Mouse (Mus musculus) forebrain, embryonic 14.5 days (tissue): Measurements from ENCODE around the gene Ugt1a5. TPM values are rescaled to one million over a fixed set of nuclear protein-coding genes. Genes with fewer than 3 reads are reported as not detected.

Source experiments
- ATAC-seq: fragments of 200-750 bp; cut with Nextera tagmentation; 2 replicates; pipeline ENCODE4 v1.8.0; 2017; ENCODE audit warnings: mild to moderate bottlenecking, moderate library complexity
- DNase-seq: peaks from one replicate; pipeline ENCODE4 v3.0.0-alpha.2; 2015; ENCODE audit warnings: low spot score
- H3K27ac ChIP-seq: fragments of 300-500 bp; sonication (generic); 2 replicates; pipeline ENCODE4 v1.5.1; 2014; ENCODE audit warnings: low read depth, mild to moderate bottlenecking, control low read depth, low read length, moderate library complexity
- H3K27me3 ChIP-seq: fragments of 300-500 bp; sonication (generic); replicated peaks from 2 replicates; pipeline ENCODE4 v1.6.1; 2014; ENCODE audit warnings: low read length, control low read depth, mixed read lengths; ENCODE audit not compliant: control insufficient read depth, insufficient read depth
- H3K36me3 ChIP-seq: fragments of 300-500 bp; sonication (generic); 2 replicates; pipeline ENCODE4 v1.6.1; 2014; ENCODE audit warnings: low read length, control low read depth; ENCODE audit not compliant: control insufficient read depth, insufficient read depth
- H3K4me1 ChIP-seq: fragments of 300-500 bp; sonication (generic); 2 replicates; pipeline ENCODE4 v1.6.1; 2014; ENCODE audit warnings: antibody characterized with exemption, low read length, control low read depth; ENCODE audit not compliant: control insufficient read depth, insufficient read depth
- H3K4me2 ChIP-seq: fragments of 300-500 bp; sonication (generic); 2 replicates; pipeline ENCODE4 v1.6.1; 2014; ENCODE audit warnings: mild to moderate bottlenecking, control low read depth, low read length
- H3K4me3 ChIP-seq: fragments of 300-500 bp; sonication (generic); 2 replicates; pipeline ENCODE4 v1.5.1; 2014; ENCODE audit warnings: low read depth, low read length, control low read depth
- H3K9ac ChIP-seq: fragments of 300-500 bp; sonication (generic); 2 replicates; pipeline ENCODE4 v1.6.1; 2014; ENCODE audit warnings: mild to moderate bottlenecking, low read length, control low read depth, moderate library complexity
- H3K9me3 ChIP-seq: fragments of 300-500 bp; sonication (generic); replicated peaks from 2 replicates; pipeline ENCODE4 v1.6.1; 2016; ENCODE audit warnings: low read length, control low read depth, mixed read lengths; ENCODE audit not compliant: control insufficient read depth
- WGBS: fragments of 180-500 bp; shearing (Covaris S2); extraction: QIAGEN DNeasy Blood & Tissue Kit; methylation state at CpG from one replicate; pipeline ENCODE4 v1.1.7; 2014; 5-methylcytosine and 5-hydroxymethylcytosine counted together
- polyA plus RNA-seq: library from polyadenylated mRNA; unstranded; fragments of >200 nt; fragmentation: Nextera tagmentation; extraction: Ambion mirVana; gene quantifications from 2 replicates; pipeline ENCODE4 v1.2.1, GENCODE M21; 2014

Ugt1a5 gene
- polyA plus RNA-seq, 1 experiment from 2014 or later, result not detected

DNA sequence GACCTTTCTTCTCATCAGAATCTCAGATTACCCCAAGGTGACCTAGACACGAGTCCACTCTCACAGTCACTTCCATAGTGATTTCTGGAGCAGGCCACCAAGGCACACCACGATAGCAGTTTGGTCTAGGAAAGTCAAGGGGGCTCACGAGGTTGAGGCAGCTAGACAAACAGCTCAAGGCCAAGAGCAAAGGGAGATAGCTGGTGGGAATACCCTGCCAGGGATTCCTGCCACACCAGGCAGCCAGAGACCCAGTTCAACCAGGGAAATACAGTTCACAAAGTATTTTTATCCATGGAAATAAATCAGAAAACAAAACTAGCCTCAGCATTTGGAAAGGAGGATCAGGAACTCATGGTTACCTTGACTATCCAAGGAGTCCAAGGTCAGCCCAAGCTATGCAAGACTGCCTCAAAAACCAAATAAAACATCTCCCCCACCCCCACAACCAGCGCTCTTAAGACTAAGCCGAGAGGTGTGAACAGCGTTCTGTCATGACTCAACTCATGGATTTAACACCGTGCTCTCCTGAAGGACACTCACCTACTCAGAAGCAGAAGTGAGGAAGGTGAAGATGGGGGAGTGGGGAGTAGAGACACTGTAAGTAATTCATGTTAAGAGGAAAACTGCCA lies 98.5 kb downstream of the Ugt1a5 start:
- Histone ChIP-seq H3K4me1 (no peaks in the 10 kb centered on the region), H3K9ac (no peak overlapping the region), H3K4me3 (no peak overlapping the region), H3K27ac (no peak overlapping the region), H3K4me2 (no peak overlapping the region), H3K36me3 (peaks cover 100% of the 10 kb centered on the region), H3K27me3 (no peaks in the 10 kb centered on the region), H3K9me3 (no peaks in the 10 kb centered on the region)
- no peak for ATAC-seq
- WGBS, result 90% methylated on average over 7 of the region's 7 CpGs
- DNase-seq, result no peak

GRCm38 (mm10) chr1:88264869-88265240 lies 99.0 kb downstream of the Ugt1a5 start:
- Histone ChIP-seq H3K4me2 (no peak overlapping the region), H3K27me3 (no peaks in the 10 kb centered on the region), H3K36me3 (peaks cover 100% of the 10 kb centered on the region), H3K9ac (no peak overlapping the region), H3K4me1 (no peaks in the 10 kb centered on the region), H3K9me3 (no peaks in the 10 kb centered on the region), H3K4me3 (no peak overlapping the region), H3K27ac (no peak overlapping the region)
- DNase-seq (no peak), ATAC-seq (no peak)
- WGBS, result 78% methylated on average over 4 of the region's 4 CpGs

DNA sequence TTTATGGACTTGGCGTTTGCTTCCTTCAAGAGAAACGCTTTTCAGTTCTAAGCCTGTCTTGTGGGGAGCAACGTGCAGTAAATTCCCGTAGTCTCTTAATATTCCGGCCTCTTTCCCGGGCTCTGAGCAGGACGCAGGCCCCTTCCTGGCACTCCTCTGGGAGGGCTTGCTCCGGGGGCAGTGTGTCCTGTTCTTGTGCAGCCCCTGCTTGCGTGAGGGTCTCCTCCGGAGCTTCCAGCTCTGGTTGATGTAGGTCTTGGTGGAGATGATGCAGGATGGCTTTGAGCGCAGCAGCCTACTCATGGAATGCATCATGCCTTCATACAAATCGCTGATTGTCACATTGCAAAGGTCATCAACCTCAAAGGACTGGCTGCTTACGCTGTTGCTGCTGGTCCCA lies 100.3 kb downstream of the Ugt1a5 start:
- Histone ChIP-seq H3K4me2 (no peak overlapping the region), H3K27ac (no peak overlapping the region), H3K9ac (no peak overlapping the region), H3K27me3 (no peaks in the 10 kb centered on the region), H3K36me3 (peaks cover 91% of the 10 kb centered on the region), H3K4me1 (no peaks in the 10 kb centered on the region), H3K9me3 (no peaks in the 10 kb centered on the region), H3K4me3 (no peak overlapping the region)
- DNase-seq, result no peak
- WGBS, result 89% methylated on average over 13 of the region's 13 CpGs
- no peak for ATAC-seq

DNA sequence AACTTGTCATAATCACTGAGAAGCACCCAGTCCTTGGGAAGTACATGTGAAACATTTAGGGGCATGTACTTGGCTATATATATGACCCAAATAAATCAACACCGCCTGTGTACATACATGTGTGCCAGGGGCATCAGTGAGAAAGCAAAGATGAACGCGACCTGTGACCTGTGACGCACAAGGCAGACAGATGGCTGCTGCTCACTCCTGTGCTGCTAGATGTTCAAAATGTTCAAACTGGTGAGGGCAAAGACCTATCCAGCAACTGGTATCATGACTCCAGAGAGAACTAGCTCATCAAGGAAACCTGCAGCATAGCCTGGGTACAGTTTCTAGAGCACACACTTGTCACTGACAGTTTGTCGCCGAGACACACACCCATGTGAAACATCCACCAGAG lies 101.7 kb downstream of the Ugt1a5 start:
- DNase-seq (no peak), ATAC-seq (no peak)
- Histone ChIP-seq H3K36me3 (peaks cover 89% of the 10 kb centered on the region), H3K9ac (no peak overlapping the region), H3K4me2 (no peak overlapping the region), H3K27ac (no peak overlapping the region), H3K27me3 (no peaks in the 10 kb centered on the region), H3K4me1 (no peaks in the 10 kb centered on the region), H3K9me3 (no peaks in the 10 kb centered on the region), H3K4me3 (no peak overlapping the region)
- 95% methylated on average over 6 of the region's 6 CpGs for WGBS

DNA sequence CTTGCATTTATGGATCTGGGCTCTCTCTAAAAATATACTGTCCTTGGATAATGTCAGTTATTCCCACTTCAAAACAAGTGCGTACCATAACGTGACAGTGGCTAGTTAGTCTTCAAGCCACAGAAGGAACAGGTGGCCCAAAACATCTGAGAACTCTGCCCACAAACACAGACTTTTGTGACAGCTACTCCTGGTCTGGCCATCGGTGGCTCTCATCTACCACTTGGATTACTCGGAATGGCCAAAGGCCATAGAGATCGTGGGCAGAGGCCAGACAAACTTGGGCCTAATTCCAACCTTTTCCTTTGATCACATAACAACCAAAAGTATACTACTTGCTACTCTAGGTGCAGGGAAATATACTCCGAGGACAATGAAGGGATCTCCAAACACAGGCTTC lies 102.3 kb downstream of the Ugt1a5 start:
- no peak overlapping the region for H3K9ac ChIP-seq
- no peak overlapping the region for H3K4me3 ChIP-seq
- no peak overlapping the region for H3K4me2 ChIP-seq
- H3K4me1 ChIP-seq, result no peaks in the 10 kb centered on the region
- ATAC-seq, result no peak
- H3K9me3 ChIP-seq, result no peaks in the 10 kb centered on the region
- no peaks in the 10 kb centered on the region for H3K27me3 ChIP-seq
- 85% methylated on average over 6 of the region's 6 CpGs for WGBS
- H3K36me3 ChIP-seq, result peaks cover 89% of the 10 kb centered on the region
- no peak overlapping the region for H3K27ac ChIP-seq
- DNase-seq, result no peak

Other genes with a start within 250 kb of the Ugt1a5 start
- gene Usp40, start 157.5 kb upstream of the Ugt1a5 start, polyA plus RNA-seq, result 16.4 and 18.5 TPM in 2 replicates
- not detected in 2 replicates for gene Ugt1a10, start 110.6 kb upstream of the Ugt1a5 start, polyA plus RNA-seq
- gene Ugt1a9, start 95.2 kb upstream of the Ugt1a5 start, polyA plus RNA-seq, result not detected in 2 replicates
- not detected in 2 replicates for gene Ugt1a8, start 78.2 kb upstream of the Ugt1a5 start, polyA plus RNA-seq
- 0.36 and 1.3 TPM in 2 replicates for gene Ugt1a7c, start 71.0 kb upstream of the Ugt1a5 start, polyA plus RNA-seq
- gene Ugt1a6b, start 62.8 kb upstream of the Ugt1a5 start, polyA plus RNA-seq, result 2.0 and 2.3 TPM in 2 replicates
- 2.3 and 3.6 TPM in 2 replicates for gene Ugt1a6a, start 31.2 kb upstream of the Ugt1a5 start, polyA plus RNA-seq
- gene Ugt1a2, start 34.6 kb downstream of the Ugt1a5 start, polyA plus RNA-seq, result not detected in 2 replicates
- gene Dnajb3, start 39.8 kb downstream of the Ugt1a5 start, polyA plus RNA-seq, result 11.8 and 14.4 TPM in 2 replicates
- gene Ugt1a1, start 45.9 kb downstream of the Ugt1a5 start, polyA plus RNA-seq, result not detected in 2 replicates
- gene Mroh2a, start 61.0 kb downstream of the Ugt1a5 start, polyA plus RNA-seq, result 1.3 and 1.7 TPM in 2 replicates
- 64.5 and 76.3 TPM in 2 replicates for gene Hjurp, start 111.6 kb downstream of the Ugt1a5 start, polyA plus RNA-seq
- not detected in 2 replicates for gene Trpm8, start 111.6 kb downstream of the Ugt1a5 start, polyA plus RNA-seq
- 0.32 and 0.38 TPM in 2 replicates for gene Spp2, start 240.9 kb downstream of the Ugt1a5 start, polyA plus RNA-seq